Mouse (Mus musculus): Measurements from ENCODE around the gene Crmp1. TPM values are rescaled to one million over a fixed set of nuclear protein-coding genes. Genes with fewer than 3 reads are reported as not detected.

Crmp1 gene
- total RNA-seq (2012; rRNA removed) (9.1 and 10.5 TPM in 2 replicates), total RNA-seq (2014; rRNA removed) (3.3 TPM in 2 replicates), polyA plus RNA-seq (2012; ENCODE audit: insufficient read length, low read depth) (19.6 and 20.1 TPM in 2 replicates)

DNA sequence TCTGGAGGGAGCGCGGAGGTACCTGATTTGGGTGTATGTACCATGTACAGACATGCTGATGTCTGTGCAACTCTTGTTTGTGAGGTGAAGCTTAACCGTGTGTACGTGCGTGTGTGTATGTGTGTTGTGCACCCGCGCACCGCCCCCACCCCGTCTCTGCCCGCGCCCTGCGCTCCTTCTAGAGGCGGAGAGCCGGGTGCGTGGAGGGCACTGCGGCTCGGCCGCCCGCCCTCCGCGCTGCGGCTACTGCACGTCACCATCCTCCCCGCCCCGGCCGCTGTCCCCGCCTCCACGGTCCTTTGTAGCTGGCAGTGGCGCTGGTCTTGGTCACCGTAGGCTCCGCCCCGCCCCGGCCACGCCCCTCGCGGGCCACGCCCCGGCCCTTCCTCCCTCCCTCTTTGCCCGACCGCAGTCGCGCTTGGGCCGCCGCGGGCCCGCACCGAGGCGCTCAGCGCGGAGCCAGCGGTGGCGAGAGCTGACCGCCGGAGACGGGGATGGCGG is at the start of gene Crmp1:
Crmp1 (plus strand) TSS at position 290 of the 501 bp plus-strand sequence.
- Histone ChIP-seq H3K4me1 (ENCODE audit: control insufficient read depth in 1 of 2, insufficient read depth in 2 of 2) (peaks cover 6 to 25% of the 10 kb centered on the region in 2 experiments), H3K27me3 (replicated peaks) (peaks cover 16% of the 10 kb centered on the region), H3K9me3 (replicated peaks; ENCODE audit: low read length) (peaks cover 10% of the 10 kb centered on the region), H3K79me2 (replicated peaks; ENCODE audit: control insufficient read depth, extremely low read depth, insufficient read depth, poor library complexity, severe bottlenecking) (no peaks in the 10 kb centered on the region), H3K27ac (ENCODE audit: insufficient read depth, low read depth) (no peak within 1 kb of the TSS), H3K36me3 (replicated peaks in 1 of 2; ENCODE audit: control insufficient read depth in 1 of 2, insufficient read depth in 1 of 2, low read length in 1 of 2) (no peaks in the 10 kb centered on the region), H3K9ac (ENCODE audit: insufficient read depth, low read depth) (no peak within 1 kb of the TSS), H3K4me2 (ENCODE audit: insufficient read depth, low read depth, poor library complexity, severe bottlenecking) (no peak within 1 kb of the TSS), H3K4me3 (replicated peaks in 1 of 3; ENCODE audit: low read depth in 2 of 3, low read length in 2 of 3, poor library complexity in 1 of 3) (no peak within 1 kb of the TSS)
- DNase-seq (ENCODE audit: extremely low read depth): no peak
- dilution Hi-C loops (cut with MboI; ENCODE audit: extremely low pct_ligation_motif_present, extremely low pct_unique_long_range_greater_than_20kb, low sequenced_read_pairs): no loop called here
- TF ChIP-seq ZNF384 (IDR thresholded peaks at IDR 0.05; ENCODE audit: low read depth, low read length) (no peak), HCFC1 (IDR thresholded peaks at IDR 0.05; ENCODE audit: low read depth, low read length) (no peak), USF2 (conservative IDR thresholded peaks at IDR 0.05; ENCODE audit: low read depth, low read length) (no peak), MYC (IDR thresholded peaks at IDR 0.05; ENCODE audit: low read depth, low read length) (no peak), NELFE (IDR thresholded peaks at IDR 0.05; ENCODE audit: low read depth, low read length) (no peak), NRF1 (IDR thresholded peaks at IDR 0.05; ENCODE audit: low read depth, low read length) (no peak), MXI1 (IDR thresholded peaks at IDR 0.05; ENCODE audit: low read depth, low read length) (no peak), IRF4 (IDR thresholded peaks at IDR 0.05; ENCODE audit: low read depth, low read length) (no peak), ZKSCAN1 (IDR thresholded peaks at IDR 0.05; ENCODE audit: borderline replicate concordance, low read depth, low read length) (no peak), CTCF (conservative IDR thresholded peaks at IDR 0.05 in 1 of 2, IDR thresholded peaks at IDR 0.05 in 1 of 2; ENCODE audit: low read depth in 2 of 2, low read length in 2 of 2) (no peak), ZC3H11A (IDR thresholded peaks at IDR 0.05; ENCODE audit: low read depth, low read length) (no peak), PAX5 (IDR thresholded peaks at IDR 0.05; ENCODE audit: low read length) (no peak), USF1 (IDR thresholded peaks at IDR 0.05; ENCODE audit: low read depth, low read length) (no peak), MAX (IDR thresholded peaks at IDR 0.05; ENCODE audit: low read length) (no peak)
- in situ Hi-C loops (cut with MboI; ENCODE audit: low pct_ligation_motif_present, low pct_unique_long_range_greater_than_20kb, low sequenced_read_pairs): no loop called here

- H3K9me3 ChIP-seq (replicated peaks; ENCODE audit: low read length): no peaks in the 10 kb centered on the region
- no peak overlapping the region for H3K27ac ChIP-seq (ENCODE audit: insufficient read depth, low read depth)
- in situ Hi-C loops (cut with MboI; ENCODE audit: low pct_ligation_motif_present, low pct_unique_long_range_greater_than_20kb, low sequenced_read_pairs): no loop called here
- dilution Hi-C loops (cut with MboI; ENCODE audit: extremely low pct_ligation_motif_present, extremely low pct_unique_long_range_greater_than_20kb, low sequenced_read_pairs): no loop called here
- H3K4me1 ChIP-seq (ENCODE audit: control insufficient read depth in 1 of 2, insufficient read depth in 2 of 2): peaks cover 0 to 4% of the 10 kb centered on the region in 2 experiments; a peak in 1 of 4 replicates
- no peaks in the 10 kb centered on the region for H3K79me2 ChIP-seq (replicated peaks; ENCODE audit: control insufficient read depth, extremely low read depth, insufficient read depth, poor library complexity, severe bottlenecking)
- peaks cover 91% of the 10 kb centered on the region for H3K27me3 ChIP-seq (replicated peaks)
- no peaks in the 10 kb centered on the region for H3K36me3 ChIP-seq (replicated peaks in 1 of 2; ENCODE audit: control insufficient read depth in 1 of 2, insufficient read depth in 1 of 2, low read length in 1 of 2)
- H3K4me3 ChIP-seq (replicated peaks in 1 of 3; ENCODE audit: low read depth in 2 of 3, low read length in 2 of 3, poor library complexity in 1 of 3): no peak overlapping the region
- TF ChIP-seq NRF1 (IDR thresholded peaks at IDR 0.05; ENCODE audit: low read depth, low read length): no peak
- TF ChIP-seq JUN (IDR thresholded peaks at IDR 0.05; ENCODE audit: insufficient read depth, low read depth, low read length): no peak
- TF ChIP-seq ZKSCAN1 (IDR thresholded peaks at IDR 0.05; ENCODE audit: borderline replicate concordance, low read depth, low read length): no peak
- TF ChIP-seq RCOR1 (conservative IDR thresholded peaks at IDR 0.05; ENCODE audit: low read depth, low read length): no peak
- no peak for TF ChIP-seq TBP (conservative IDR thresholded peaks at IDR 0.05; ENCODE audit: low read depth, low read length)
- no peak for TF ChIP-seq ZMIZ1 (IDR thresholded peaks at IDR 0.05; ENCODE audit: low read depth, low read length)
- TF ChIP-seq CHD1 (IDR thresholded peaks at IDR 0.05; ENCODE audit: low read depth, low read length): no peak
- TF ChIP-seq ZNF384 (IDR thresholded peaks at IDR 0.05; ENCODE audit: low read depth, low read length): no peak
- TF ChIP-seq PAX5 (IDR thresholded peaks at IDR 0.05; ENCODE audit: low read length): no peak
- TF ChIP-seq UBTF (IDR thresholded peaks at IDR 0.05; ENCODE audit: low read depth, low read length): no peak
- no peak for DNase-seq (ENCODE audit: extremely low read depth)
- H3K4me2 ChIP-seq (ENCODE audit: insufficient read depth, low read depth, poor library complexity, severe bottlenecking): no peak overlapping the region
- no peak overlapping the region for H3K9ac ChIP-seq (ENCODE audit: insufficient read depth, low read depth)
Measured at GRCm38 (mm10) chr5:37196196-37196595, 45.5 kb upstream of the Crmp1 start.

Data from CH12.LX (cell line).